Mouse (Mus musculus): ENCODE results near the gene Dapl1.

DNA sequence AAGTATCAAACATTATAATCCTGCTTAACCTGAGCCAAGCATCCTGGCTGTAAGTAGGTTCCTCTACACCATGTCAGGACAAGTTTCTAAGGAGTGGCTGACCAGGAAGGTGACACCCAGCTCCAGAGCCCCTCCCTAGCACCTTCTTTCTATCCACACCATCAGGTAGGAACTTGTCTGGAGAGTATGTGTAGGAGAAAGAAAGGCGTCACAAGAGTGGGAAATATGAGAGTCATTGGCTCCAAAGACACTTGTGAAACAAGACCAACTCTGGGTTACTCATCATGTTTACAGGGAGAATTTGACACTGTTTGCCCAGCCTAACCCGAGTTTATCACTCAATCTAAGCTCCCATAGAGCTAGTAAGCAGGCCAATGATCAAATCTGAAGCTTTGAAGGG is 36.7 kb upstream of the Dapl1 start:
- TF ChIP-seq CTCF (IDR thresholded peaks at IDR 0.05; ENCODE audit: low read depth, low read length) (no peak), TAL1 (conservative IDR thresholded peaks at IDR 0.05; ENCODE audit: low read depth, low read length) (no peak), GATA1 (IDR thresholded peaks at IDR 0.05; ENCODE audit: borderline replicate concordance, low read length) (no peak), POLR2AphosphoS5 (IDR thresholded peaks at IDR 0.05; ENCODE audit: insufficient replicate concordance, low read depth, low read length) (no peak)

Measured in G1E (cell line).